Mouse (Mus musculus): ENCODE results near the gene Wnt5b. TPM values are rescaled to one million over a fixed set of nuclear protein-coding genes. Genes with fewer than 3 reads are reported as not detected.
A peak's percentile ranks its signal among the peaks of the same experiment; 100 is the strongest.

The Wnt5b gene
- 1 to 10 TPM; 1.7 to 1.9 TPM for total RNA-seq (2021)
- long read RNA-seq, experiment 1, partial matches to known transcripts, result 0 of 7 reads
- long read RNA-seq, experiment 1, other reads (novel, unspliced or antisense), result 4 of 7 reads
- long read RNA-seq, experiment 2, partial matches to known transcripts, result 0 of 3 reads
- long read RNA-seq, experiment 2, other reads (novel, unspliced or antisense), result 3 of 3 reads

GRCm38 (mm10) chr6:119543803-119544517, at the start of gene Wnt5b:
Gene Wnt5b, minus strand, starts transcription at chr6:119544347.
- no peak within 1 kb of the TSS for H3K27ac ChIP-seq
- no peak for TF ChIP-seq CTCF (IDR thresholded peaks at IDR 0.05)
- no peak for DNase-seq (ENCODE audit: extremely low spot score in 1 of 2, low spot score in 2 of 2)
- H3K4me3 ChIP-seq, result peak within 1 kb of the TSS; percentile 58
- intact Hi-C loops (cut with DNase I), result no loop called here

- intact Hi-C loops (cut with DNase I), result no loop called here
- Histone ChIP-seq H3K27ac (no peak overlapping the region), H3K4me3 (no peak overlapping the region)
- DNase-seq (ENCODE audit: extremely low spot score in 1 of 2, low spot score in 2 of 2), result no peak
- no peak for TF ChIP-seq CTCF (IDR thresholded peaks at IDR 0.05)
Measured at GRCm38 (mm10) chr6:119590872-119591271, 46.7 kb upstream of the Wnt5b start.

GRCm38 (mm10) chr6:119587897-119588296, 43.8 kb upstream of the Wnt5b start:
- Histone ChIP-seq H3K4me3 (no peak overlapping the region), H3K27ac (no peak overlapping the region)
- no peak for TF ChIP-seq CTCF (IDR thresholded peaks at IDR 0.05)
- DNase-seq (ENCODE audit: extremely low spot score in 1 of 2, low spot score in 2 of 2), result no peak
- intact Hi-C loops (cut with DNase I), result no loop called here

GRCm38 (mm10) chr6:119587454-119587853, 43.3 kb upstream of the Wnt5b start:
- H3K4me3 ChIP-seq, result no peak overlapping the region
- intact Hi-C loops (cut with DNase I), result no loop called here
- no peak overlapping the region for H3K27ac ChIP-seq
- no peak for DNase-seq (ENCODE audit: extremely low spot score in 1 of 2, low spot score in 2 of 2)
- TF ChIP-seq CTCF (IDR thresholded peaks at IDR 0.05), result no peak

GRCm38 (mm10) chr6:119585652-119586375, 41.7 kb upstream of the Wnt5b start:
- TF ChIP-seq CTCF (IDR thresholded peaks at IDR 0.05), result no peak
- peak in 1 of 2 experiments; percentile 20 for DNase-seq (ENCODE audit: extremely low spot score in 1 of 2, low spot score in 2 of 2)

GRCm38 (mm10) chr6:119584061-119584460, 39.9 kb upstream of the Wnt5b start:
- intact Hi-C loops (cut with DNase I), result no loop called here
- Histone ChIP-seq H3K27ac (no peak overlapping the region), H3K4me3 (no peak overlapping the region)
- TF ChIP-seq CTCF (IDR thresholded peaks at IDR 0.05), result no peak
- DNase-seq (ENCODE audit: extremely low spot score in 1 of 2, low spot score in 2 of 2), result no peak

More at GRCm38 (mm10) chr6:119585652-119586375, 41.7 kb upstream of the Wnt5b start:
- H3K4me3 ChIP-seq, result no peak overlapping the region
- intact Hi-C loops (cut with DNase I), result no loop called here
- H3K27ac ChIP-seq, result no peak overlapping the region; the same call in 1 of the 2 replicates

GRCm38 (mm10) chr6:119583165-119583564, 39.0 kb upstream of the Wnt5b start:
- H3K4me3 ChIP-seq, result no peak overlapping the region
- DNase-seq (ENCODE audit: extremely low spot score in 1 of 2, low spot score in 2 of 2), result no peak
- intact Hi-C loops (cut with DNase I), result no loop called here
- no peak overlapping the region for H3K27ac ChIP-seq
- TF ChIP-seq CTCF (IDR thresholded peaks at IDR 0.05), result no peak

GRCm38 (mm10) chr6:119576706-119577105, 32.6 kb upstream of the Wnt5b start:
- no peak for DNase-seq (ENCODE audit: extremely low spot score in 1 of 2, low spot score in 2 of 2)
- intact Hi-C loops (cut with DNase I), result no loop called here
- no peak for TF ChIP-seq CTCF (IDR thresholded peaks at IDR 0.05)
- Histone ChIP-seq H3K27ac (no peak overlapping the region), H3K4me3 (no peak overlapping the region)

- Histone ChIP-seq H3K27ac (no peak overlapping the region), H3K4me3 (no peak overlapping the region)
- no peak for TF ChIP-seq CTCF (IDR thresholded peaks at IDR 0.05)
- intact Hi-C loops (cut with DNase I), result no loop called here
- no peak for DNase-seq (ENCODE audit: extremely low spot score in 1 of 2, low spot score in 2 of 2)
Measured at GRCm38 (mm10) chr6:119575331-119575730, 31.2 kb upstream of the Wnt5b start.

- Histone ChIP-seq H3K27ac (no peak overlapping the region), H3K4me3 (no peak overlapping the region)
- intact Hi-C loops (cut with DNase I), result no loop called here
- no peak for TF ChIP-seq CTCF (IDR thresholded peaks at IDR 0.05)
- DNase-seq (ENCODE audit: extremely low spot score in 1 of 2, low spot score in 2 of 2), result no peak
Measured at GRCm38 (mm10) chr6:119572296-119572695, 28.1 kb upstream of the Wnt5b start.

GRCm38 (mm10) chr6:119570797-119571196, 26.6 kb upstream of the Wnt5b start:
- no peak for TF ChIP-seq CTCF (IDR thresholded peaks at IDR 0.05)
- Histone ChIP-seq H3K4me3 (no peak overlapping the region), H3K27ac (no peak overlapping the region)
- DNase-seq (ENCODE audit: extremely low spot score in 1 of 2, low spot score in 2 of 2), result no peak
- intact Hi-C loops (cut with DNase I), result no loop called here

- Histone ChIP-seq H3K27ac (no peak overlapping the region), H3K4me3 (no peak overlapping the region)
- TF ChIP-seq CTCF (IDR thresholded peaks at IDR 0.05), result no peak
- DNase-seq (ENCODE audit: extremely low spot score in 1 of 2, low spot score in 2 of 2), result no peak
- intact Hi-C loops (cut with DNase I), result no loop called here
Measured at GRCm38 (mm10) chr6:119568339-119568738, 24.2 kb upstream of the Wnt5b start.

All from left cerebral cortex, adult 2 months (tissue).